Mouse (Mus musculus) adrenal gland, adult 2 months (tissue): ENCODE results near the gene B4galt3. TPM values are rescaled to one million over a fixed set of nuclear protein-coding genes. Genes with fewer than 3 reads are reported as not detected.
"Not testable (repeated sequence)": the region's sequence is repeated elsewhere in the genome, so short reads cannot be mapped to it uniquely, and the experiment has no call there.

ENCODE experiments used
- DNase-seq: peaks from one replicate; pipeline ENCODE4 v3.0.0; 2021
- polyA plus RNA-seq: library from polyadenylated mRNA; depleted of rRNA; stranded (reverse); fragments of >200 nt; gene quantifications from 2 replicates; pipeline ENCODE4 v1.2.3, GENCODE M21; 2012; rRNA removed
- total RNA-seq, 2 experiments: library from RNA; stranded (reverse); gene quantifications; 2 replicates each; pipeline ENCODE4 v1.2.3; 2021

The B4galt3 gene
- total and polyA plus RNA-seq, 3 experiments: 30.3 to 56.7 (median 33.4) TPM

GRCm38 (mm10) chr1:171284491-171284890 is 14.4 kb downstream of the B4galt3 start:
- DNase-seq: no peak

DNA sequence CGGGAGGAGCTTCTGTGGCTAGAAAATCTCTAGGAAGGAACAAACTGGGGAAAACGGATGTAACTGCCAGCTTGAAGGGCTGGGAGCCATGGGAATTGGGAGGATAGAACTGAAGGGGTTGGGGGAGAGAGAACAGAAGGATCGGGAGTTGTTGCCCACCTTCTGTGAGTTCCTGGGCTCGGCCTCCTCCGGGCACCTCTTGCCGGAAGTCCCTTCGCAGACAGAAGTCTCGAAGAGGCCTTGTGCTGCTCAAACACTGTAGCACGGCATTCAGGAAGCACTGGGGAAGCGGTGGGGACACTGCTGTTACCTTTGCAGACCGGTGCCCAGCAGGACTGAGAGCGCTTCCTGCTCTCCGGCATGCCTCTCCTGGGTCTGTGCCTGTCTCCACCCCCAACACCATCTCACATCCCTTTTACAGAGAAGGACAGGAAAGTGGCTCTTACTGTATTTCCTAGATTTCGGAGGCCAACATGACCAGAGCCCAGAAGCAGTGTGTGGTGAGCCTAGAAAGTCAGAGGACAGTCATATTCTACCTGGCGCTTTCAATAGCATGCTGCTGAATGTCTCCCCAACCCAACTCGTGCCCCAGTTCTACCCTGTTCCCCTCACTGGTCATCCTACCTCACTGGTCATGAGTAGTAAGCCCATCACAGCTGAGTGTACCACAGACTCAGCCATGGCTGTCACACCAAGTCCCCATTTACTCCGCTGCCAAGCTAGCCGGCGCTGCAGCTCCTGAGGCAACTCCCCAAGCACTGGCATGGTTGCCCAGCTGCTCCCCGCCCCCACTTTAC is 15.2 kb downstream of the B4galt3 start:
- no peak for DNase-seq

DNA sequence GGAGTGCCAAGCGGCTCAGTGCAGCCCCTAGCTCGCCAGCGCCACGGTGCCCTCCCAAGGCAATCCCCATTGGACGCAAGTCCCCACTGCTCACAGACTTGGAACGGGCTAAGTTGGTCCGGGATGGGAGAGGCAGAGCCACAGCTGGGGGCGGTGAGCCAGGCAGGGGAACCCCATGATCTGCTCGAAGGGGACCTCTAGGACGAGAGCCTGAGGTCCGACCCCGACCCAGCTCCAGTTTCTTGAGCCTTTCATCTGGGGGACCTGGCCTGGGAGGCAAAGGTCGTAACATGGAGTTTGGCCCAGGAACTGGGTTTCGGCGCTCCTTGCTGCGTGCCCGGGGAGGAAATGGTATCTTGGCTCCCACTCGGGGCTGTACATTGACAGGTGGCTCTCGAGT is 16.4 kb downstream of the B4galt3 start:
- no peak for DNase-seq

GRCm38 (mm10) chr1:171287136-171288081 is 17.3 kb downstream of the B4galt3 start, which contains the start of gene Usp21:
Gene Usp21 (minus strand): TSS chr1:171287991.
- peak; percentile 97 for DNase-seq

DNA sequence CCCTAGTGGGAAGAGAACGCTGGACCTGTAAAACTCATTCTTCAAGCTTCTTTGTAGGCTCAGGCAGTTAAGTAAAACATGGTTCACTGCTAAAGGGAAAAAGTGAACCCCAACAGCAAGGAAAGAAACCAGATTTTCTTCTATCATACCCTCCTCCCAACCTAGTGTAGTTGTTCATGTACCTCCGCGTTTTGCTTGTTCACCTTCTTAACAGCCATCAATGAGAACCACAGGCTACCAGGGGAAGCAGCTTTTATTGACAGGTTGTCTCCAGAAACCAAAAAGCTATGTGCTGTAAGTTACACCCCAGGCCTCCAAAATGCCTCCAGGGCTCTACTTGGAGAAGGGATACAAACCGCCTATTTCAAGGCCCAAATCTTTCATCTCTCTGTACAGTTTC is 18.2 kb downstream of the B4galt3 start:
- DNase-seq: peak; percentile 0

GRCm38 (mm10) chr1:171293351-171293750 is 23.2 kb downstream of the B4galt3 start:
- DNase-seq: no peak

- DNase-seq: no peak
Observed at GRCm38 (mm10) chr1:171293906-171294297, 23.8 kb downstream of the B4galt3 start.

DNA sequence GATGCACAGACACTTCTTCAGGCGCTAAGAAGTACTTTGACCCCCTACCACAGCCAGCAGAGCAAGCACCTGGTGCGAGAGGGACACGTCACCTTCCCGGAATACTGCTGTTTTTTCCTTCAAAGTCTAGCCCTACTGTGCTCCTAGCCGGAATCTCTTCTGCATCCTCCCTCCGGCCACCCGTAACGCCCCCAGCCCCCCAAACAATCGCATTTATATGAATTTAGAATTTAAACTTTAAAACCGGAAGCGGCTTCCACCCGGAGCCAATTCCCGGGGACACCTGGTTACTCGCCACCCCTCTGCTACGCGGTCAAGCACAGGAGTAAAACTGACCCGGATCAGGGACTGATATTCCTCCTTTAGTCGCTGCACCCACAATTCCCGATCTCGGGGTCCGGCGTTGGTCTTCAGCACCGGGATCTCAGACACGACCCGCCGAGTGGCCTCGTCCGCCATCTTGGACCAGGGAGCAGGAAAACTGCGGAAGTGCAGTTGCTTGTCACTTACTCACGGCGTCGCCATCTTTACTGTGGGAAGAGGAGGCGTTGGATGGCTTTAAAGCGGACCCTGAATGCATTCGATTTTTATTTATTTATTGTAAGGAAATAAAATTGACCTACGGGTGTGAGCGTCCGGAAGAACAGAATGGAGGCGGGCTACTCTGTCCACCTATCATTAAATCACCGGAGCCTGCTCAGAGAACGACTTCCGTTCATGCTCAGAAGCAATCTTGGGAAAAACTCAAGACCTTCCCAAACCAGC is 24.4 kb downstream of the B4galt3 start, which contains the start of gene Ufc1:
Gene Ufc1, minus strand, starts transcription at position 727 of the 765 bp plus-strand sequence.
- DNase-seq: peak; percentile 90

DNA sequence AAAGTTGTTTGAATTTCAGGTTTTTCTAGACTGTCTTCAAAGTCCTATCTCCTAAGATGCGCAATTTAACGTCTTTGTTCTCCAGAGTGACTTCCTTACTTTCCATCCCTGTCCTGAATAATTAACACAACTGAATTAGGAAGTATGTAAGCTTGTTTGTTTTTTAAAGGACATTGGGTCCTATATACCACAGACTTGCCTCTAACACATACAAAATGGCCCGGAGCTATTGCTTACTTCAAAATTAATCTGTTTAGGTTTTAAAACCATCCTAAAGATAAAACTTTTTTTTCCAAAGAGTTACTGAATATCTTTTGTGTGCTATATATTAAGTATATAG is 24.9 kb downstream of the B4galt3 start:
- no peak for DNase-seq

- no peak for DNase-seq
Observed at GRCm38 (mm10) chr1:171298226-171298625, 28.1 kb downstream of the B4galt3 start.

DNA sequence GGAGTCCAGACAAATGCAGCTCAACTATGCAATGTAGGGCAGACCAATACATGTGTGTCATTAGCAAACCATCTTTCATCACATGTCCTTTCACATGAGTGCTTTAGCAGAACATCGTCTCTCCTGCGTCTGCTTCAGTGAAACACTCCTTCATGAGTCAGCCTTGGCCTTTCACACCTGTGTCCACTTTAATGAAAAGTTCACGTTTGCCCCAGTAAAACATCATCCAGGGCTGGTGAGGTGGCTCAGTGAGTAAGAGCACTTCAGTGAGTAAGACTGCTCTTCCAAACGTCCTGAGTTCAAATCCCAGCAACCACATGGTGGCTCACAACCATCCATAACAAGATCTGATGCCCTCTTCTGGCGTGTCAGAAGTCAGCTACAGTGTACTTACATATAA is 36.0 kb downstream of the B4galt3 start:
- DNase-seq: not testable (repeated sequence)

DNA sequence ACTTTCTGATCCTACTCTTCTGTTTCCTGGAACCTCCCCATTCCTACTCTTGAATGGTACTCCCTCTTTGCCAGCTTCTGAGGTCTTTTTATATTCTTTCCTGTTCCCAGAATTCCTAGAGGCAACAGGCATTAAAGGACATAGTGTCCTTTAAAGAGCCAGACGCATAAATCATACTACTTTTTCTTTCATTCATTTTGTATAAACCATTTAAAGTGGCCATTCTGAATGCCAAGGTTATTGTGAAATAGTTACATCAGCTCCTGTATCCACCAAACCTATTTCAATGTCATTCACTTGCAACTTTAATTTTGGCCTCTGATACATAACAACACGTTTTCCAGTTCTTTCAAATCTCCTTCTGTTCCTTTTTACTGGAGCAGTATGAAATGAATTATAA is 39.2 kb downstream of the B4galt3 start:
- DNase-seq: no peak

- no peak for DNase-seq
Observed at GRCm38 (mm10) chr1:171319748-171320147, 49.6 kb downstream of the B4galt3 start.

DNA sequence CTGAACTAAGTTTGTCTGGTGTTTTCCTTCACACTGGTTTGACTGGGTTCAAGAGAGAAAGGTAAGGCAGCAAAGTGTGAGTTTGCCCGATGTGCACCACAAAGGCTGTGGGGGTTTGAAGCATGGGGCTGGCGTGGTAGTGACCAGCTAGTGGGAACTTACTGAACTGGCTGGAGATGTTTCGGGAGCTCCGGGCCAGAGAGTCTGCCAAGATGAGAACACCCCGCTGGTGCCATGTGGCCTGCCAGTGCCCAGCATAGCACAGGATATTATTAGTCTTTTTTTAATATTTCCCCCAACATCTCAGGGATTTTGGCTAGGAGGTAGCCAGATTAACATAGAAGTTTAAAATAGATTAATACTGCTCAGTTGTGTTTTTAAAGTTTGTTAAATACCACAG is 50.0 kb downstream of the B4galt3 start:
- no peak for DNase-seq

- no peak for DNase-seq
Observed at GRCm38 (mm10) chr1:171321415-171321814, 51.3 kb downstream of the B4galt3 start.

- no peak for DNase-seq
Observed at GRCm38 (mm10) chr1:171322012-171322411, 51.9 kb downstream of the B4galt3 start.

- no peak for DNase-seq
Observed at GRCm38 (mm10) chr1:171325571-171325970, 55.4 kb downstream of the B4galt3 start.

Other genes starting within 250 kb of the B4galt3 start
- gene Fcgr3, start 205.4 kb upstream of the B4galt3 start, total RNA-seq: 10 to 100 TPM; 16.4 to 17.7 TPM
- 5.4 and 5.5 TPM in 2 replicates for gene Fcgr3, start 205.4 kb upstream of the B4galt3 start, polyA plus RNA-seq
- 1 to 10 TPM; 2.7 to 3.1 TPM for gene Cfap126, start 156.4 kb upstream of the B4galt3 start, total RNA-seq
- gene Cfap126, start 156.4 kb upstream of the B4galt3 start, polyA plus RNA-seq: 2.2 and 3.1 TPM in 2 replicates
- gene Sdhc, start 119.7 kb upstream of the B4galt3 start, total RNA-seq: 100 to 1,000 TPM; 415 to 526 TPM
- 125 and 156 TPM in 2 replicates for gene Sdhc, start 119.7 kb upstream of the B4galt3 start, polyA plus RNA-seq
- gene Mpz, start 119.6 kb upstream of the B4galt3 start, total RNA-seq: 1 to 10 TPM in 1 of 2 experiments, under 1 TPM in 1; 0.49 to 1.5 TPM
- 1.7 and 5.1 TPM in 2 replicates for gene Mpz, start 119.6 kb upstream of the B4galt3 start, polyA plus RNA-seq
- gene Pcp4l1, start 74.1 kb upstream of the B4galt3 start, total RNA-seq: 10 to 100 TPM; 42.6 to 54.7 TPM
- gene Pcp4l1, start 74.1 kb upstream of the B4galt3 start, polyA plus RNA-seq: 68.9 and 73.5 TPM in 2 replicates
- gene Nr1i3, start 56.4 kb upstream of the B4galt3 start, total RNA-seq: under 1 TPM in 1 of 2 experiments, not detected in 1; 0.40 TPM
- gene Nr1i3, start 56.4 kb upstream of the B4galt3 start, polyA plus RNA-seq: not detected in 2 replicates
- gene Tomm40l, start 47.8 kb upstream of the B4galt3 start, total RNA-seq: 10 to 100 TPM; 34.4 to 63.1 TPM
- gene Tomm40l, start 47.8 kb upstream of the B4galt3 start, polyA plus RNA-seq: 37.2 and 45.3 TPM in 2 replicates
- 10 to 100 TPM in 1 of 2 experiments, 1 to 10 TPM in 1; 4.5 to 48.6 TPM for gene Apoa2, start 45.3 kb upstream of the B4galt3 start, total RNA-seq
- gene Apoa2, start 45.3 kb upstream of the B4galt3 start, polyA plus RNA-seq: 7.8 TPM in 1 of 2 replicates, not detected in the other
- gene Fcer1g, start 36.0 kb upstream of the B4galt3 start, total RNA-seq: 10 to 100 TPM; 22.9 to 31.2 TPM
- 56.0 and 66.2 TPM in 2 replicates for gene Fcer1g, start 36.0 kb upstream of the B4galt3 start, polyA plus RNA-seq
- 1 to 10 TPM; 1.1 to 1.3 TPM for gene Adamts4, start 19.9 kb upstream of the B4galt3 start, total RNA-seq
- 1.7 and 2.8 TPM in 2 replicates for gene Adamts4, start 19.9 kb upstream of the B4galt3 start, polyA plus RNA-seq
- 100 to 1,000 TPM; 558 to 829 TPM for gene Ndufs2, start 18.9 kb upstream of the B4galt3 start, total RNA-seq
- 210 and 224 TPM in 2 replicates for gene Ndufs2, start 18.9 kb upstream of the B4galt3 start, polyA plus RNA-seq
- 10 to 100 TPM; 28.6 to 32.2 TPM for gene Ppox, start 10.9 kb downstream of the B4galt3 start, total RNA-seq
- 44.2 and 55.0 TPM in 2 replicates for gene Ppox, start 10.9 kb downstream of the B4galt3 start, polyA plus RNA-seq
- gene Usp21, start 17.7 kb downstream of the B4galt3 start, total RNA-seq: 10 to 100 TPM; 37.5 to 44.9 TPM
- gene Usp21, start 17.7 kb downstream of the B4galt3 start, polyA plus RNA-seq: 61.3 and 61.5 TPM in 2 replicates
- 100 to 1,000 TPM; 121 to 170 TPM for gene Ufc1, start 24.7 kb downstream of the B4galt3 start, total RNA-seq
- gene Ufc1, start 24.7 kb downstream of the B4galt3 start, polyA plus RNA-seq: 19.9 and 20.1 TPM in 2 replicates
- gene Dedd, start 58.8 kb downstream of the B4galt3 start, total RNA-seq: 10 to 100 TPM; 31.7 to 33.5 TPM
- gene Dedd, start 58.8 kb downstream of the B4galt3 start, polyA plus RNA-seq: 19.9 and 20.0 TPM in 2 replicates
- gene Nit1, start 75.3 kb downstream of the B4galt3 start, total RNA-seq: 10 to 100 TPM; 82.6 to 92.9 TPM
- gene Nit1, start 75.3 kb downstream of the B4galt3 start, polyA plus RNA-seq: 70.1 and 74.7 TPM in 2 replicates
- gene Pfdn2, start 75.3 kb downstream of the B4galt3 start, total RNA-seq: 100 to 1,000 TPM; 154 TPM
- 3.5 and 4.0 TPM in 2 replicates for gene Pfdn2, start 75.3 kb downstream of the B4galt3 start, polyA plus RNA-seq
- gene Klhdc9, start 90.5 kb downstream of the B4galt3 start, total RNA-seq: 1 to 10 TPM; 1.1 to 3.8 TPM
- gene Klhdc9, start 90.5 kb downstream of the B4galt3 start, polyA plus RNA-seq: 3.3 and 4.3 TPM in 2 replicates
- gene Nectin4, start 99.8 kb downstream of the B4galt3 start, total RNA-seq: under 1 TPM; 0.09 to 0.14 TPM
- gene Nectin4, start 99.8 kb downstream of the B4galt3 start, polyA plus RNA-seq: 0.20 and 0.21 TPM in 2 replicates
- gene Arhgap30, start 118.6 kb downstream of the B4galt3 start, total RNA-seq: 1 to 10 TPM; 2.7 to 4.1 TPM
- gene Arhgap30, start 118.6 kb downstream of the B4galt3 start, polyA plus RNA-seq: 2.3 and 2.6 TPM in 2 replicates
- gene Usf1, start 141.0 kb downstream of the B4galt3 start, total RNA-seq: 10 to 100 TPM; 50.9 to 68.8 TPM
- gene Usf1, start 141.0 kb downstream of the B4galt3 start, polyA plus RNA-seq: 71.6 and 85.0 TPM in 2 replicates
- gene Tstd1, start 148.5 kb downstream of the B4galt3 start, total RNA-seq: 1 to 10 TPM; 3.0 to 5.0 TPM
- gene Tstd1, start 148.5 kb downstream of the B4galt3 start, polyA plus RNA-seq: 0.49 and 0.99 TPM in 2 replicates
- 10 to 100 TPM; 29.7 to 45.8 TPM for gene F11r, start 167.2 kb downstream of the B4galt3 start, total RNA-seq
- gene F11r, start 167.2 kb downstream of the B4galt3 start, polyA plus RNA-seq: 23.5 and 25.1 TPM in 2 replicates
- 1 to 10 TPM; 3.6 to 8.3 TPM for gene Alyref2, start 233.2 kb downstream of the B4galt3 start, total RNA-seq
- 2.5 and 4.1 TPM in 2 replicates for gene Alyref2, start 233.2 kb downstream of the B4galt3 start, polyA plus RNA-seq